Mouse (Mus musculus): ENCODE measurements at regions not wholly inside any gene's neighbourhood (a gene's known extent, or its start where the extent isn't known, plus 50 kb on each side); places are given as distances from the start of the nearest gene placed in this dataset.

DNA sequence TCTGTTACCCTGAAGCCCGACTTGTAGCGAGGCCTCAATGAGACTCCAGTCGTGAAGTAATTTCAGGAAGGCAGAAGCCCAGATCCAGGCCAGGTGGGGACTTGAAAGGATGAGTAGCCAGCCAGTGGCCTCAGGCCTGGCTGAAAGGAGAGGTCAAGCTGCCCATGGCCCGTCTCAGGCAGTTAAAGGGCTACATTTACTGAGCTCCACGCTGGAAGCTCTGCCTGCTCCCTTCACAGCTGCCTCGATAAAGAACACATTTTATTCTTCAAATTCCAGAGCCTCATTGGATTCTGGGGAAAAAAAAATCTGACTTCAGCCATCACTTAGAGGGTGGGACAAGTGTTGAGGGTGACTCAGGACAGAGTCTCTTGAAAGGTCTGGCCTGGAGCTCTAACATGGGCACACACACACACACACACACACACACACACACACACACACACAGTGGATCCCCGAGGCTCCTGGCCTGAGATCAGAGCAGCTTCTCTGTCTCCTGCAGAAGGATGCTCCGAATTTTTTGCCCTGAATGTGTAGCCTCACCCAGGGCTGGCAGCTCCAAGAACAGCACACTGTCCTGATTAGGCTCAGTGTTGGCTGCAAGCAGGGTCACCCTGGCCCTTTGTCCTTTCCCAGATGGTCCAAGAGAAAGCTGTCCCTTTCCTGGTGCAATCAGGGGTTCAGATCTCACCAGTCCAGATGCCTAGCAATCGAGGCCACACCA lies 53.0 kb downstream of the Gadd45g start:
- Histone ChIP-seq H3K4me3 (ENCODE audit: extremely low read depth, insufficient read depth, insufficient read length) (no peak overlapping the region), H3K36me3 (ENCODE audit: control insufficient read depth, insufficient read depth, low read length) (no peaks in the 10 kb centered on the region), H3K4me1 (ENCODE audit: control insufficient read depth, insufficient read depth, insufficient read length) (peaks cover 3% of the 10 kb centered on the region; the same call in 1 of the 2 replicates), H3K27me3 (ENCODE audit: control insufficient read depth, insufficient read depth, low read length) (no peaks in the 10 kb centered on the region), H3K27ac (ENCODE audit: insufficient read depth, low read length) (no peak overlapping the region)
- 81% methylated on average over 9 of the region's 9 CpGs for WGBS
- no peak for DNase-seq (ENCODE audit: low read depth in 1 of 2, low spot score in 2 of 2)
- no peak for TF ChIP-seq POLR2A (IDR thresholded peaks at IDR 0.05; ENCODE audit: low read depth, low read length)

DNA sequence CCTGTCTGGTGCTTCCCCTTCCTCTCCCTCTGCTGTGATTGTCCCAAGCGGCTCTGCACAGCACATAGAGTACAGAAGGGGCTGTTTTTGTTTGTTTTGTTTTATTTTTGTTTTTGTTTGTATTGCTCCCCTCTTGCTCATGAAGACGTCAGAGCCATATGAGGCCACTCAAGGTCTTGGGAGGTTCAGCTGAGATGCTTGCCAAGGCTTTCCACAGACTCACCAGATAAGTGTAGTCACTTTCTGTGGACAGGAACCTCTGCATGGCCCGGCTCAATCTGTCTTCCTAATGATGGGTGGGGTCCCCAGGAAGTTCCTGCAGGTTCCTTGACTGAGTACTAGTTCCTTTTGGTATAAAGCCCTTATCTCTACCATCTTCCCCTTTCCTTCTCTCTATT lies 53.6 kb downstream of the Gadd45g start:
- no peak for DNase-seq (ENCODE audit: low read depth in 1 of 2, low spot score in 2 of 2)
- Histone ChIP-seq H3K4me3 (ENCODE audit: extremely low read depth, insufficient read depth, insufficient read length) (no peak overlapping the region), H3K27me3 (ENCODE audit: control insufficient read depth, insufficient read depth, low read length) (no peaks in the 10 kb centered on the region), H3K4me1 (ENCODE audit: control insufficient read depth, insufficient read depth, insufficient read length) (peaks cover 3% of the 10 kb centered on the region; the same call in 1 of the 2 replicates), H3K27ac (ENCODE audit: insufficient read depth, low read length) (no peak overlapping the region), H3K36me3 (ENCODE audit: control insufficient read depth, insufficient read depth, low read length) (no peaks in the 10 kb centered on the region)
- WGBS: 63% methylated on average over 3 of the region's 3 CpGs
- TF ChIP-seq POLR2A (IDR thresholded peaks at IDR 0.05; ENCODE audit: low read depth, low read length): no peak
- TF ChIP-seq CTCF (IDR thresholded peaks at IDR 0.05; ENCODE audit: extremely low read depth, insufficient read depth, insufficient read length, insufficient replicate concordance): no peak

DNA sequence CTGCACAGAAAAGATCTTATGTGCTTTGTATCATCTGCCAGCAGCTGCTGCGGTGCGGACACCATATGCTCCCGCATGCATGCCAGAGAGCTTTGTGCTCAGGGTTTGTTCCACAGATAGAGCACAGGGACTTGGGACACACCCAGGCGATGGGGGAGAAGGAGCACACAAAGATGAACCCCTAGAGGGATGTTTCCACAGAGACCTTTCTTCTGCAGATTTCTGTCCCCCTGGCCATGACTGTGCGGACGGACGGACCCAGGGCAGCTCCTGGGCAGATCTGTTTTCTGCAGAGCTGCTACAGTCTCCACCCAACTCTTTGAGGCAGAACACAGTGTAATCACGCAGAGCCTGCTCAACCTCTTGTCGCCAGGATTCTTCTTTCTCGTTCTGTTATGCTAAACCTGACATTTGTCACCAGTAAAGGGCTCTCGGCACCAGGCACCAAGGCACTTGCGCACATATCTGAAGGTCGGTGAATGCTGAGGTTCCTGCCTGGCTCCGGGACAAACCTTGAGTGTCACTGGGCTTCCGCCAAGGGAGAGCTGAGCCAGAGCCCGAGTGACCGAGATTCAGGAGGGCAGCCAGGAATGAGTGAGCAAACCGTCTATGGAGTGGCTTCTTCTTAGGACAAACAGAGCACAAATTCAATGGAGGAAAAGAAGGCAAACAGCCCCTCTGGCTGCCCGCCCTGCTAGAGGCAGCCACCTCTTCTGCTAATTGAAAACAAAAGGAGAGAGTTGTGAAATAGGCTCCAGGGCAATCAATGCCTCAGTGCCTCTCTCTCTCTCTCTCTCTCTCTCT lies 56.2 kb downstream of the Gadd45g start:
- Histone ChIP-seq H3K4me1 (ENCODE audit: control insufficient read depth, insufficient read depth, insufficient read length) (peaks cover 3% of the 10 kb centered on the region; the same call in 1 of the 2 replicates), H3K27me3 (ENCODE audit: control insufficient read depth, insufficient read depth, low read length) (no peaks in the 10 kb centered on the region), H3K27ac (ENCODE audit: insufficient read depth, low read length) (no peak overlapping the region), H3K36me3 (ENCODE audit: control insufficient read depth, insufficient read depth, low read length) (no peaks in the 10 kb centered on the region), H3K4me3 (ENCODE audit: extremely low read depth, insufficient read depth, insufficient read length) (no peak overlapping the region)
- no peak for DNase-seq (ENCODE audit: low read depth in 1 of 2, low spot score in 2 of 2)
- TF ChIP-seq CTCF (IDR thresholded peaks at IDR 0.05; ENCODE audit: extremely low read depth, insufficient read depth, insufficient read length, insufficient replicate concordance) (no peak), POLR2A (IDR thresholded peaks at IDR 0.05; ENCODE audit: low read depth, low read length) (no peak)
- 80% methylated on average over 19 of the region's 19 CpGs for WGBS

DNA sequence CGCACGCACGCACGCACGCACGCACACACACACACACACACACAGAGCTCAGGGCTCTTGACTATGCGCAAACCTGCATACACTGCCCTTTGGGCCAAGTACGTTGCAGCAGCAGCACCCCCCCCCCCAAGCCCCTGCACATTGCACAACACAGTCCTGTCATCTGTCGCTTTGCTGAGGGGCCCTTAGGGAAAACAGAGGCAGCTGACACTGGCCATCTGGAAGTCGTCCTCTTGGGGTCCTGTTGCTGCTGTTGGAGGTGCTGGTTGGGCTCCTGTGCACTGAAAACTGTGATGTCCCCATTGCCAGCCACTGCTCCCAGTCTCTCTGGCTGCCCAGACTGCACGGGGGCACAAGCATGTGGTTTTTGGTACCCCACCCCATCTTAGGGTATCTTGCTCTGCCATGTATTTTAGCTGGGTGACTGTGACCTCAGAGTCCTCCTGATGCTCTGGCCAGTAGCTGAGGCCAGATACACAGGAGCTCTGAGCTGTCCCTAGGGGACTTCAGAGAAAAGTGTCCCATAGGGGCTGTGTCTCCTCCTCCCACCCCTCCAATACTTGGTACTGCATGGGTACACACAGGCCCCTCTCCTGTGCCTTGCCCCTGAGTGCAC lies 57.0 kb downstream of the Gadd45g start:
- TF ChIP-seq POLR2A (IDR thresholded peaks at IDR 0.05; ENCODE audit: low read depth, low read length): no peak
- TF ChIP-seq CTCF (IDR thresholded peaks at IDR 0.05; ENCODE audit: extremely low read depth, insufficient read depth, insufficient read length, insufficient replicate concordance): no peak
- no peaks in the 10 kb centered on the region for H3K36me3 ChIP-seq (ENCODE audit: control insufficient read depth, insufficient read depth, low read length)
- no peaks in the 10 kb centered on the region for H3K27me3 ChIP-seq (ENCODE audit: control insufficient read depth, insufficient read depth, low read length)
- no peak overlapping the region for H3K4me3 ChIP-seq (ENCODE audit: extremely low read depth, insufficient read depth, insufficient read length)
- peaks cover 3% of the 10 kb centered on the region; the same call in 1 of the 2 replicates for H3K4me1 ChIP-seq (ENCODE audit: control insufficient read depth, insufficient read depth, insufficient read length)
- 58% methylated on average over 11 of the region's 11 CpGs for WGBS
- no peak for DNase-seq (ENCODE audit: low read depth in 1 of 2, low spot score in 2 of 2)
- no peak overlapping the region for H3K27ac ChIP-seq (ENCODE audit: insufficient read depth, low read length)

DNA sequence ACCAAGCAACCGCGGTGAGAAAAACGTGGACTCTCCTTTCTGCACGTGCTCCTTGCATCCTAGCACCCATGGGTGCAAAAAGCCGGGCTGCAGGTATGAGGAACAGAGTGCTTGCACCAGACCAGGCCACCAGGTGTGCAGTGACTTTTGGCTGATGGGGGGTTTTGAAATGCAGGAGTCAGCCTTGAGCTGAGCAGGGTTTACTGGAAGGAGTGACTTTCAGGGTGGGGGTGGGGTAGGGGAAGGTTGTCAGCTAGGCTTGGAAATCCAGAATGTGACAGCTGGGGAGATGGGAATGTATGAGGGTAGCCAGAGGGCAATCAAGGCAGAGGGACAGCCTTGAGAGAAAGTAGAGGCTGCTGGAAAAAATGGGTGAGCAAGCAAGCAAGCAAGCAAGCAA lies 58.8 kb downstream of the Gadd45g start:
- 89% methylated on average over 5 of the region's 5 CpGs for WGBS
- H3K4me1 ChIP-seq (ENCODE audit: control insufficient read depth, insufficient read depth, insufficient read length): peaks cover 3% of the 10 kb centered on the region; the same call in 1 of the 2 replicates
- no peak for DNase-seq (ENCODE audit: low read depth in 1 of 2, low spot score in 2 of 2)
- TF ChIP-seq POLR2A (IDR thresholded peaks at IDR 0.05; ENCODE audit: low read depth, low read length): no peak
- TF ChIP-seq CTCF (IDR thresholded peaks at IDR 0.05; ENCODE audit: extremely low read depth, insufficient read depth, insufficient read length, insufficient replicate concordance): no peak
- H3K4me3 ChIP-seq (ENCODE audit: extremely low read depth, insufficient read depth, insufficient read length): no peak overlapping the region
- no peak overlapping the region for H3K27ac ChIP-seq (ENCODE audit: insufficient read depth, low read length)
- no peaks in the 10 kb centered on the region for H3K36me3 ChIP-seq (ENCODE audit: control insufficient read depth, insufficient read depth, low read length)
- H3K27me3 ChIP-seq (ENCODE audit: control insufficient read depth, insufficient read depth, low read length): no peaks in the 10 kb centered on the region

DNA sequence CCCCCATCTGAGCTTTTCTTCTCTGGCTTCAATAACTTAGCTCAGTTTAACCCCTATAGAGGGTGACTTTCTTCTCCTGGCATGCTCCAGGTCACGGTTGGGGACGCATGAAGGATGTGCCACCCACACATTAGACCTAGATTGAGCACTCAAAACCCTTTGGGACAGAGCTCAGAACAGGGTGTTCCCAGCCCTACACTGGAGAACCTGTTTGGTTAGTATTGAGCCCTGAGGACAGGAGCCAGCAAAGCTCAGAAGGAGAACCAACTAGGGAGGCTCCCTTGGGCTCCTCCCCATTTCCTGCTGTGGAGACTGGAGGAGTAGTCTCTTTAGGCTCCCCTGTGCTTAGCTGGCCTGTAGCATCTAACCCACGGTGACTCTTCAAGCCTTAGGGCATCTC lies 59.6 kb downstream of the Gadd45g start:
- Histone ChIP-seq H3K36me3 (ENCODE audit: control insufficient read depth, insufficient read depth, low read length) (no peaks in the 10 kb centered on the region), H3K4me1 (ENCODE audit: control insufficient read depth, insufficient read depth, insufficient read length) (peaks cover 3% of the 10 kb centered on the region; the same call in 1 of the 2 replicates), H3K27ac (ENCODE audit: insufficient read depth, low read length) (no peak overlapping the region), H3K4me3 (ENCODE audit: extremely low read depth, insufficient read depth, insufficient read length) (no peak overlapping the region), H3K27me3 (ENCODE audit: control insufficient read depth, insufficient read depth, low read length) (no peaks in the 10 kb centered on the region)
- no peak for TF ChIP-seq POLR2A (IDR thresholded peaks at IDR 0.05; ENCODE audit: low read depth, low read length)
- TF ChIP-seq CTCF (IDR thresholded peaks at IDR 0.05; ENCODE audit: extremely low read depth, insufficient read depth, insufficient read length, insufficient replicate concordance): no peak
- WGBS: 72% methylated on average over 3 of the region's 3 CpGs
- DNase-seq (ENCODE audit: low read depth in 1 of 2, low spot score in 2 of 2): no peak

Measured in spleen, adult 2 months (tissue).